Mouse (Mus musculus): ENCODE data around the gene Pde8b. TPM values are rescaled to one million over a fixed set of nuclear protein-coding genes. Genes with fewer than 3 reads are reported as not detected.

The Pde8b gene
- polyA plus RNA-seq, 1 experiment, result 0.88 TPM

- DNase-seq, result no peak
- TF ChIP-seq CTCF (IDR thresholded peaks at IDR 0.05; ENCODE audit: borderline replicate concordance, control insufficient read depth, extremely low read depth, insufficient read depth, low read length, poor library complexity), result no peak
- no peak for TF ChIP-seq POLR2A (IDR thresholded peaks at IDR 0.05; ENCODE audit: control insufficient read depth, extremely low read depth, insufficient read depth, low read length, poor library complexity)
- 85% methylated on average over 8 of the region's 8 CpGs for whole genome bisulfite sequencing
These were observed 49.3 kb downstream of the Pde8b start for GRCm38 (mm10) chr13:95200817-95201216.

GRCm38 (mm10) chr13:95200036-95200435 lies 50.1 kb downstream of the Pde8b start:
- Histone ChIP-seq H3K4me3 (ENCODE audit: control insufficient read depth, insufficient read depth, low read length) (no peak overlapping the region), H3K27ac (ENCODE audit: control insufficient read depth, insufficient read depth, low read length) (no peak overlapping the region), H3K4me1 (replicated peaks; ENCODE audit: control insufficient read depth, insufficient read depth, low read length) (no peaks in the 10 kb centered on the region), H3K36me3 (ENCODE audit: control insufficient read depth, insufficient read depth, low read length) (no peaks in the 10 kb centered on the region), H3K27me3 (ENCODE audit: control insufficient read depth, insufficient read depth, low read length) (no peaks in the 10 kb centered on the region)
- TF ChIP-seq CTCF (IDR thresholded peaks at IDR 0.05; ENCODE audit: borderline replicate concordance, control insufficient read depth, extremely low read depth, insufficient read depth, low read length, poor library complexity) (no peak), POLR2A (IDR thresholded peaks at IDR 0.05; ENCODE audit: control insufficient read depth, extremely low read depth, insufficient read depth, low read length, poor library complexity) (no peak)
- no peak for DNase-seq

More at GRCm38 (mm10) chr13:95200817-95201216, 49.3 kb downstream of the Pde8b start:
- H3K27me3 ChIP-seq (ENCODE audit: control insufficient read depth, insufficient read depth, low read length), result no peaks in the 10 kb centered on the region
- H3K4me3 ChIP-seq (ENCODE audit: control insufficient read depth, insufficient read depth, low read length), result no peak overlapping the region
- no peaks in the 10 kb centered on the region for H3K36me3 ChIP-seq (ENCODE audit: control insufficient read depth, insufficient read depth, low read length)
- H3K4me1 ChIP-seq (replicated peaks; ENCODE audit: control insufficient read depth, insufficient read depth, low read length), result no peaks in the 10 kb centered on the region
- no peak overlapping the region for H3K27ac ChIP-seq (ENCODE audit: control insufficient read depth, insufficient read depth, low read length)

GRCm38 (mm10) chr13:95196106-95196705 lies 53.9 kb downstream of the Pde8b start:
- Histone ChIP-seq H3K27me3 (ENCODE audit: control insufficient read depth, insufficient read depth, low read length) (no peaks in the 10 kb centered on the region), H3K4me1 (replicated peaks; ENCODE audit: control insufficient read depth, insufficient read depth, low read length) (no peaks in the 10 kb centered on the region), H3K4me3 (ENCODE audit: control insufficient read depth, insufficient read depth, low read length) (no peak overlapping the region), H3K36me3 (ENCODE audit: control insufficient read depth, insufficient read depth, low read length) (no peaks in the 10 kb centered on the region), H3K27ac (ENCODE audit: control insufficient read depth, insufficient read depth, low read length) (no peak overlapping the region)
- 88% methylated on average over 7 of the region's 7 CpGs for WGBS
- no peak for DNase-seq
- TF ChIP-seq CTCF (IDR thresholded peaks at IDR 0.05; ENCODE audit: borderline replicate concordance, control insufficient read depth, extremely low read depth, insufficient read depth, low read length, poor library complexity), result no peak
- no peak for TF ChIP-seq POLR2A (IDR thresholded peaks at IDR 0.05; ENCODE audit: control insufficient read depth, extremely low read depth, insufficient read depth, low read length, poor library complexity)

GRCm38 (mm10) chr13:95191951-95192350 lies 58.2 kb downstream of the Pde8b start:
- Histone ChIP-seq H3K27ac (ENCODE audit: control insufficient read depth, insufficient read depth, low read length) (no peak overlapping the region), H3K36me3 (ENCODE audit: control insufficient read depth, insufficient read depth, low read length) (no peaks in the 10 kb centered on the region), H3K4me3 (ENCODE audit: control insufficient read depth, insufficient read depth, low read length) (no peak overlapping the region), H3K27me3 (ENCODE audit: control insufficient read depth, insufficient read depth, low read length) (no peaks in the 10 kb centered on the region), H3K4me1 (replicated peaks; ENCODE audit: control insufficient read depth, insufficient read depth, low read length) (no peaks in the 10 kb centered on the region)
- TF ChIP-seq POLR2A (IDR thresholded peaks at IDR 0.05; ENCODE audit: control insufficient read depth, extremely low read depth, insufficient read depth, low read length, poor library complexity) (no peak), CTCF (IDR thresholded peaks at IDR 0.05; ENCODE audit: borderline replicate concordance, control insufficient read depth, extremely low read depth, insufficient read depth, low read length, poor library complexity) (no peak)
- 90% methylated on average over 5 of the region's 5 CpGs for WGBS
- no peak for DNase-seq

GRCm38 (mm10) chr13:95189111-95189510 lies 61.0 kb downstream of the Pde8b start:
- DNase-seq, result no peak
- TF ChIP-seq POLR2A (IDR thresholded peaks at IDR 0.05; ENCODE audit: control insufficient read depth, extremely low read depth, insufficient read depth, low read length, poor library complexity) (no peak), CTCF (IDR thresholded peaks at IDR 0.05; ENCODE audit: borderline replicate concordance, control insufficient read depth, extremely low read depth, insufficient read depth, low read length, poor library complexity) (no peak)
- WGBS, result 93% methylated on average over 2 of the region's 2 CpGs

GRCm38 (mm10) chr13:95187153-95187665 lies 62.9 kb downstream of the Pde8b start:
- 96% methylated on average over 5 of the region's 5 CpGs for WGBS
- Histone ChIP-seq H3K27ac (ENCODE audit: control insufficient read depth, insufficient read depth, low read length) (no peak overlapping the region), H3K4me3 (ENCODE audit: control insufficient read depth, insufficient read depth, low read length) (no peak overlapping the region), H3K4me1 (replicated peaks; ENCODE audit: control insufficient read depth, insufficient read depth, low read length) (no peaks in the 10 kb centered on the region), H3K27me3 (ENCODE audit: control insufficient read depth, insufficient read depth, low read length) (no peaks in the 10 kb centered on the region), H3K36me3 (ENCODE audit: control insufficient read depth, insufficient read depth, low read length) (no peaks in the 10 kb centered on the region)
- no peak for DNase-seq
- TF ChIP-seq POLR2A (IDR thresholded peaks at IDR 0.05; ENCODE audit: control insufficient read depth, extremely low read depth, insufficient read depth, low read length, poor library complexity), result no peak
- no peak for TF ChIP-seq CTCF (IDR thresholded peaks at IDR 0.05; ENCODE audit: borderline replicate concordance, control insufficient read depth, extremely low read depth, insufficient read depth, low read length, poor library complexity)

More at GRCm38 (mm10) chr13:95189111-95189510, 61.0 kb downstream of the Pde8b start:
- Histone ChIP-seq H3K27me3 (ENCODE audit: control insufficient read depth, insufficient read depth, low read length) (no peaks in the 10 kb centered on the region), H3K4me3 (ENCODE audit: control insufficient read depth, insufficient read depth, low read length) (no peak overlapping the region), H3K4me1 (replicated peaks; ENCODE audit: control insufficient read depth, insufficient read depth, low read length) (no peaks in the 10 kb centered on the region), H3K36me3 (ENCODE audit: control insufficient read depth, insufficient read depth, low read length) (no peaks in the 10 kb centered on the region), H3K27ac (ENCODE audit: control insufficient read depth, insufficient read depth, low read length) (no peak overlapping the region)

- 91% methylated on average over 4 of the region's 4 CpGs for WGBS
- H3K4me1 ChIP-seq (replicated peaks; ENCODE audit: control insufficient read depth, insufficient read depth, low read length), result no peaks in the 10 kb centered on the region
These were observed 63.4 kb downstream of the Pde8b start for GRCm38 (mm10) chr13:95186741-95187035.

More at GRCm38 (mm10) chr13:95186741-95187035, 63.4 kb downstream of the Pde8b start:
- no peak overlapping the region for H3K4me3 ChIP-seq (ENCODE audit: control insufficient read depth, insufficient read depth, low read length)
- no peak for DNase-seq
- H3K27me3 ChIP-seq (ENCODE audit: control insufficient read depth, insufficient read depth, low read length), result no peaks in the 10 kb centered on the region
- no peaks in the 10 kb centered on the region for H3K36me3 ChIP-seq (ENCODE audit: control insufficient read depth, insufficient read depth, low read length)
- TF ChIP-seq CTCF (IDR thresholded peaks at IDR 0.05; ENCODE audit: borderline replicate concordance, control insufficient read depth, extremely low read depth, insufficient read depth, low read length, poor library complexity), result no peak
- TF ChIP-seq POLR2A (IDR thresholded peaks at IDR 0.05; ENCODE audit: control insufficient read depth, extremely low read depth, insufficient read depth, low read length, poor library complexity), result no peak
- H3K27ac ChIP-seq (ENCODE audit: control insufficient read depth, insufficient read depth, low read length), result no peak overlapping the region
